Mouse (Mus musculus) kidney, adult 2 months (tissue): ENCODE results near the gene Pptc7.

Experiments used
- CTCF ChIP-seq: fragments of 200-500 bp; conservative IDR thresholded peaks from 2 replicates; pipeline ENCODE4 v1.5.1; 2011; ENCODE audit warnings: low read depth, mild to moderate bottlenecking, control low read depth, low read length, moderate library complexity, mixed read lengths; ENCODE audit not compliant: insufficient read depth, insufficient read length
- POLR2A ChIP-seq: fragments of 200-500 bp; IDR thresholded peaks from one replicate; pipeline ENCODE4 v1.6.1; 2011; ENCODE audit warnings: low read depth, low read length, control low read depth

- TF ChIP-seq POLR2A (no peak), CTCF (0 out of 2 replicates have a peak, but pooled peaks have one; percentile 18)
Measured at GRCm38 (mm10) chr5:122265187-122265586, 19.0 kb upstream of the Pptc7 start.
